Mouse (Mus musculus) G1E (cell line): ENCODE measurements around the gene N4bp1. TPM values are rescaled to one million over a fixed set of nuclear protein-coding genes. Genes with fewer than 3 reads are reported as not detected.
A peak's percentile ranks its signal among the peaks of the same experiment; 100 is the strongest.

Experiments used
- ATAC-seq: 2 replicates; pipeline ENCODE4 v1.8.0; 2016; ENCODE audit warnings: mild to moderate bottlenecking; ENCODE audit not compliant: insufficient number of reproducible peaks, poor library complexity, low FRiP score, severe bottlenecking; ENCODE audit errors: extremely low read depth
- DNase-seq: peaks from one replicate; pipeline ENCODE4 v3.0.0; 2012; ENCODE audit warnings: low spot score
- H3K27me3 ChIP-seq: 2 replicates; pipeline ENCODE4 v1.6.1; 2012; ENCODE audit warnings: mild to moderate bottlenecking, low read length, inconsistent platforms; ENCODE audit not compliant: insufficient read depth
- H3K36me3 ChIP-seq: replicated peaks from 2 replicates; pipeline ENCODE3; 2012; ENCODE audit warnings: mild to moderate bottlenecking, inconsistent platforms
- H3K4me1 ChIP-seq: 2 replicates; pipeline ENCODE4 v1.6.1; 2012; ENCODE audit warnings: low read depth, low read length, inconsistent platforms, mixed read lengths; ENCODE audit not compliant: insufficient read depth
- H3K4me3 ChIP-seq: 2 replicates; pipeline ENCODE4 v1.5.1; 2012; ENCODE audit warnings: low read depth, mild to moderate bottlenecking, inconsistent platforms, low read length, moderate library complexity, mixed read lengths
- H3K9me3 ChIP-seq: replicated peaks from 2 replicates; pipeline ENCODE4 v1.6.1; 2012; ENCODE audit warnings: inconsistent platforms
- CTCF ChIP-seq: IDR thresholded peaks from 2 replicates; pipeline ENCODE4 v1.5.1; 2012; ENCODE audit warnings: low read depth, low read length, inconsistent platforms, mixed read lengths
- GATA1 ChIP-seq: IDR thresholded peaks from 2 replicates; pipeline ENCODE4 v1.6.1; 2012; ENCODE audit warnings: borderline replicate concordance, low read length, inconsistent platforms, mixed read lengths
- GATA2 ChIP-seq: IDR thresholded peaks from 2 replicates; pipeline ENCODE4 v1.6.1; 2012; ENCODE audit warnings: low read depth, low read length, inconsistent platforms, borderline replicate concordance
- POLR2AphosphoS5 ChIP-seq: IDR thresholded peaks from 2 replicates; pipeline ENCODE4 v1.6.1; 2012; ENCODE audit warnings: low read depth, low read length, inconsistent platforms; ENCODE audit not compliant: insufficient replicate concordance
- TAL1 ChIP-seq: conservative IDR thresholded peaks from 2 replicates; pipeline ENCODE4 v1.6.1; 2012; ENCODE audit warnings: low read depth, low read length, inconsistent platforms, mixed read lengths
- polyA plus RNA-seq: library from polyadenylated mRNA; stranded (reverse); fragments of >175 nt; gene quantifications from 2 replicates; pipeline ENCODE4 v1.2.3, GENCODE M21; 2012
- total RNA-seq, 2 experiments: library from RNA; stranded (forward) in 1 of 2; stranded (reverse) in 1 of 2; fragments of 200-1000 nt in 1 of 2; fragments of >200 nt in 1 of 2; fragmentation: Nextera tagmentation in 1 of 2; gene quantifications; 2 replicates each; pipeline ENCODE4 v1.2.3; 2014 to 2017

Gene N4bp1
- total and polyA plus RNA-seq, 3 experiments: 11.4 to 30.1 (median 17.2) TPM

GRCm38 (mm10) chr8:86824735-86825134 lies 60.3 kb downstream of the N4bp1 start:
- H3K36me3 ChIP-seq: no peaks in the 10 kb centered on the region
- no peak for ATAC-seq
- peaks cover 7% of the 10 kb centered on the region for H3K27me3 ChIP-seq
- no peaks in the 10 kb centered on the region for H3K9me3 ChIP-seq
- TF ChIP-seq GATA1: no peak
- no peak for TF ChIP-seq TAL1
- TF ChIP-seq GATA2: no peak
- no peak for TF ChIP-seq POLR2AphosphoS5
- no peak for TF ChIP-seq CTCF
- no peak overlapping the region for H3K4me3 ChIP-seq
- H3K4me1 ChIP-seq: peaks cover 11% of the 10 kb centered on the region
- no peak for DNase-seq

GRCm38 (mm10) chr8:86820756-86821201 lies 64.3 kb downstream of the N4bp1 start:
- DNase-seq (no peak), ATAC-seq (no peak; the same call in 1 of the 2 replicates)
- Histone ChIP-seq H3K27me3 (peaks cover 7% of the 10 kb centered on the region; the same call in 1 of the 2 replicates), H3K4me3 (no peak overlapping the region), H3K4me1 (no peaks in the 10 kb centered on the region), H3K36me3 (no peaks in the 10 kb centered on the region), H3K9me3 (no peaks in the 10 kb centered on the region)
- TF ChIP-seq CTCF: peak; percentile 66
- no peak for TF ChIP-seq POLR2AphosphoS5
- TF ChIP-seq TAL1: no peak

- no peak for TF ChIP-seq CTCF
- TF ChIP-seq POLR2AphosphoS5: no peak
- TF ChIP-seq GATA2: no peak
- no peak for TF ChIP-seq TAL1
- TF ChIP-seq GATA1: no peak
- peaks cover 9% of the 10 kb centered on the region; the same call in 1 of the 2 replicates for H3K27me3 ChIP-seq
- ATAC-seq (no peak), DNase-seq (no peak)
- no peaks in the 10 kb centered on the region for H3K4me1 ChIP-seq
- no peak overlapping the region for H3K4me3 ChIP-seq
- no peaks in the 10 kb centered on the region for H3K36me3 ChIP-seq
- H3K9me3 ChIP-seq: no peaks in the 10 kb centered on the region
Measured at GRCm38 (mm10) chr8:86820186-86820755, 64.8 kb downstream of the N4bp1 start.

DNA sequence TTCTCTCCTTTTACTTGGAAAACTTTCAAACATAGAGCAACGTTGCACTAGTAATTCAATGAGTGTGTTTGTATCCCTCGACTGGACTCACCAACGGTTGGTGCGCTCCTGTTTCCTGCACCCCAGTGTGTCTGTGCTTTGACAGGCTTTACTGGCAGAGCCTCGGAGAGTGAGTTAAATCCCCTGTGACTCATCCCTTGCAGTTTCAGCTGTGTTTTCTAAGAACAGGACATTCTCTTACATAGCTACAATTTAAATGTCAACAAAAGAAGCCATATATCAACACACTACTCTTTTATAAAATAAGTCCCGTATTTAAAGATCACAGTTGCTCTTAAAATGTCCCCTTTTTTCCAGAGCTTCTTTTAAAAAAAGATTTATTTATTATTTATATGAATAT lies 65.6 kb downstream of the N4bp1 start:
- no peak for DNase-seq
- TF ChIP-seq TAL1 (no peak), POLR2AphosphoS5 (no peak), GATA2 (no peak), GATA1 (no peak), CTCF (no peak)
- Histone ChIP-seq H3K27me3 (peaks cover 9% of the 10 kb centered on the region; the same call in 1 of the 2 replicates), H3K4me3 (no peak overlapping the region), H3K9me3 (no peaks in the 10 kb centered on the region), H3K4me1 (no peaks in the 10 kb centered on the region), H3K36me3 (no peaks in the 10 kb centered on the region)
- no peak for ATAC-seq

- H3K9me3 ChIP-seq: no peaks in the 10 kb centered on the region
- ATAC-seq: no peak
- no peak for DNase-seq
Measured at GRCm38 (mm10) chr8:86808990-86809960, 75.8 kb downstream of the N4bp1 start.

GRCm38 (mm10) chr8:86808239-86808638 lies 76.8 kb downstream of the N4bp1 start:
- no peak overlapping the region for H3K4me3 ChIP-seq
- H3K27me3 ChIP-seq: peaks cover 22% of the 10 kb centered on the region
- H3K36me3 ChIP-seq: no peaks in the 10 kb centered on the region
- DNase-seq (no peak), ATAC-seq (no peak)
- no peaks in the 10 kb centered on the region for H3K4me1 ChIP-seq
- no peaks in the 10 kb centered on the region for H3K9me3 ChIP-seq
- no peak for TF ChIP-seq GATA2
- no peak for TF ChIP-seq CTCF
- TF ChIP-seq GATA1: no peak
- TF ChIP-seq POLR2AphosphoS5: no peak
- no peak for TF ChIP-seq TAL1

More at GRCm38 (mm10) chr8:86808990-86809960, 75.8 kb downstream of the N4bp1 start:
- Histone ChIP-seq H3K36me3 (no peaks in the 10 kb centered on the region), H3K4me3 (no peak overlapping the region), H3K27me3 (peaks cover 22% of the 10 kb centered on the region), H3K4me1 (no peaks in the 10 kb centered on the region)
- TF ChIP-seq CTCF: no peak
- TF ChIP-seq GATA1: no peak
- TF ChIP-seq TAL1: no peak
- TF ChIP-seq POLR2AphosphoS5: no peak
- TF ChIP-seq GATA2: no peak
